Mouse (Mus musculus) heart, embryonic 14.5 days (tissue): ENCODE measurements around the gene Dffa. TPM values are rescaled to one million over a fixed set of nuclear protein-coding genes. Genes with fewer than 3 reads are reported as not detected.
A peak's percentile ranks its signal among the peaks of the same experiment; 100 is the strongest.

Experiments
- ATAC-seq: fragments of 200-750 bp; cut with Nextera tagmentation; 2 replicates; pipeline ENCODE4 v1.8.0; 2017; ENCODE audit warnings: low read depth, moderate TSS enrichment; ENCODE audit not compliant: insufficient number of reproducible peaks, insufficient read depth, low FRiP score
- H3K27ac ChIP-seq, 2 experiments: fragments of 200-500 bp in 1 of 2; fragments of 300-500 bp in 1 of 2; sonication (generic) in 1 of 2; replicated peaks in 1 of 2; 2 replicates each; pipeline ENCODE4 v1.5.1; 2012 to 2014; ENCODE audit warnings: low read depth in 2 of 2, low read length in 2 of 2, control low read depth in 1 of 2, mild to moderate bottlenecking in 1 of 2, mixed read lengths in 1 of 2; ENCODE audit not compliant: control insufficient read depth in 1 of 2, insufficient read depth in 1 of 2
- H3K27me3 ChIP-seq: fragments of 300-500 bp; sonication (generic); 2 replicates; pipeline ENCODE4 v1.6.1; 2014; ENCODE audit warnings: mild to moderate bottlenecking, low read length, control low read depth; ENCODE audit not compliant: control insufficient read depth, insufficient read depth
- H3K36me3 ChIP-seq: fragments of 300-500 bp; sonication (generic); 2 replicates; pipeline ENCODE4 v1.6.1; 2014; ENCODE audit warnings: mild to moderate bottlenecking, control low read depth, low read length, mixed read lengths; ENCODE audit not compliant: control insufficient read depth, insufficient read depth
- H3K4me1 ChIP-seq, 2 experiments: fragments of 200-500 bp in 1 of 2; fragments of 300-500 bp in 1 of 2; sonication (generic) in 1 of 2; 2 replicates each; pipeline ENCODE4 v1.6.1; 2012 to 2014; ENCODE audit warnings: low read length in 2 of 2, control low read depth in 1 of 2, mixed read lengths in 1 of 2; ENCODE audit not compliant: control insufficient read depth in 2 of 2, insufficient read depth in 2 of 2
- H3K4me2 ChIP-seq: fragments of 300-500 bp; sonication (generic); 2 replicates; pipeline ENCODE4 v1.6.1; 2014; ENCODE audit warnings: mild to moderate bottlenecking, low read length
- H3K4me3 ChIP-seq, 2 experiments: fragments of 200-500 bp in 1 of 2; fragments of 300-500 bp in 1 of 2; sonication (generic) in 1 of 2; 2 replicates each; pipeline ENCODE4 v1.5.1; 2012 to 2014; ENCODE audit warnings: low read length in 2 of 2, mild to moderate bottlenecking in 2 of 2, control low read depth in 1 of 2, low read depth in 1 of 2, moderate library complexity in 1 of 2; ENCODE audit not compliant: control insufficient read depth in 1 of 2, insufficient read depth in 1 of 2
- H3K9ac ChIP-seq: fragments of 300-500 bp; sonication (generic); 2 replicates; pipeline ENCODE4 v1.6.1; 2014; ENCODE audit warnings: mild to moderate bottlenecking, low read length
- H3K9me3 ChIP-seq: fragments of 300-500 bp; sonication (generic); 2 replicates; pipeline ENCODE4 v1.6.1; 2016; ENCODE audit warnings: low read length, control low read depth; ENCODE audit not compliant: control insufficient read depth
- WGBS: fragments of 180-500 bp; shearing (Covaris S2); extraction: QIAGEN DNeasy Blood & Tissue Kit; methylation state at CpG from one replicate; pipeline ENCODE4 v1.1.7; 2014; 5-methylcytosine and 5-hydroxymethylcytosine counted together
- polyA plus RNA-seq: library from polyadenylated mRNA; unstranded; fragments of >200 nt; fragmentation: Nextera tagmentation; extraction: Ambion mirVana; gene quantifications from 2 replicates; pipeline ENCODE4 v1.2.1, GENCODE M21; 2014

The Dffa gene
- polyA plus RNA-seq = 26.7 and 29.6 TPM in 2 replicates

DNA sequence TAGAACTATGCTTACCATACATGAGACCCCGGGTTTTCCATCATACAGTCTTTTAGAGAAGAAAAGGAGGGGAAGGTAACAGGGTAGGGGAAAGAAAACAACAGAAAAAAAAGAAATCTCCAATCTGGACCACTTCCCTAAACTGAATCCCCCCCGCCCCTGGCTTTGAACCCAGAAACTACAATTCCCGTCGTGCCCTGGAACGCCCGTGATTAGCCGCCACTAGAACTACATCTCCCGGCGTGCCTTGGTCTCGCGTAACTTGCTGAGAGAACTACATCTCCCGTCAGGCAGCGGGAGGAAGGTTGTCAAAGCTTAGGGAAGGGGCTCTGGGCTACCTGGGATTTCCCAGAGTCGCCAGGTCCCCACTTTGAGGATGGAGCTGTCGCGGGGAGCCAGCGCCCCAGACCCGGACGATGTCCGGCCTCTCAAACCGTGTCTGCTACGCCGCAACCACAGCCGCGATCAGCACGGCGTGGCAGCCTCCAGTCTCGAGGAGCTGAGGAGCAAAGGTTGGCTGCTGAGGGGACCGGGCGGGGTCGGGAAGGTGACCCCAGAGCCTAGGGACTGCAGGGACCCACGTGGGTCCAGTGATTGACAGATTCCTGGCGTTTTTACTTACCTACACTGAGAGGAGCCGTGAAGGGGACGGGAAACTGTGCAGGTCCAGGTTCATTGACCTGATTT is at the start of gene Dffa:
TSS of gene Dffa (plus strand) at position 272 of the 687 bp plus-strand sequence.
- under 1% methylated on average over 35 of the region's 35 CpGs for WGBS
- peak; percentile 78 for ATAC-seq
- no peaks in the 10 kb centered on the region for H3K27me3 ChIP-seq
- peak within 1 kb of the TSS; percentile 74 to 93 for H3K4me3 ChIP-seq
- peak within 1 kb of the TSS; percentile 95 for H3K4me2 ChIP-seq
- H3K27ac ChIP-seq = peak within 1 kb of the TSS in 1 of 2 experiments; percentile 33; a peak in 1 of 4 replicates
- peaks cover 25% of the 10 kb centered on the region for H3K36me3 ChIP-seq
- no peaks in the 10 kb centered on the region for H3K9me3 ChIP-seq
- H3K9ac ChIP-seq = peak within 1 kb of the TSS; percentile 91
- H3K4me1 ChIP-seq = peaks cover 0 to 13% of the 10 kb centered on the region in 2 experiments; a peak in 3 of 4 replicates

DNA sequence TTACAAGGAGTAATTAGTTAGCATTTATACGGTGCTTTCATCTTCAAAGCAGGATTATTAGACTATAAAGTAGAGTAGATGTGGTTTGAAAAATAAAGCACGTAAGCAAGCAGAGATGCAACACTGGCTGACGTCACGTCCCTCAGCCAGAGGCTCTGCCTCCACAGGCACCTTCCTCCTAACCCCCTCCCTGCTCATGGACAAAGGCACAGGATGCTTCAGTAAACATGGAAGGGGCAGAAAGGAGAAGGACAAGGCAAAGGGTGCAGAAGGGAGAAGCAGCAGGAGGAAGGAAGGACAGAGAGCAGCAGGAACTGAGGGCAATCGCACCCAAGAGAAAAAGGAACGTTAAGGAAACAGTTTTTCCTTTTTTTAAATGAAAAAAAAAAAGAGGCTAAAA is 48.1 kb upstream of the Dffa start:
- H3K27ac ChIP-seq = no peak overlapping the region
- no peak overlapping the region for H3K4me3 ChIP-seq
- H3K27me3 ChIP-seq = no peaks in the 10 kb centered on the region
- no peak overlapping the region for H3K9ac ChIP-seq
- H3K4me1 ChIP-seq = peaks cover 29 to 39% of the 10 kb centered on the region in 2 experiments
- H3K9me3 ChIP-seq = no peaks in the 10 kb centered on the region
- 0 out of 2 replicates have a peak, but pooled peaks cover 3% of the 10 kb centered on the region for H3K36me3 ChIP-seq
- no peak overlapping the region for H3K4me2 ChIP-seq
- 76% methylated on average over 6 of the region's 6 CpGs for WGBS
- no peak for ATAC-seq

DNA sequence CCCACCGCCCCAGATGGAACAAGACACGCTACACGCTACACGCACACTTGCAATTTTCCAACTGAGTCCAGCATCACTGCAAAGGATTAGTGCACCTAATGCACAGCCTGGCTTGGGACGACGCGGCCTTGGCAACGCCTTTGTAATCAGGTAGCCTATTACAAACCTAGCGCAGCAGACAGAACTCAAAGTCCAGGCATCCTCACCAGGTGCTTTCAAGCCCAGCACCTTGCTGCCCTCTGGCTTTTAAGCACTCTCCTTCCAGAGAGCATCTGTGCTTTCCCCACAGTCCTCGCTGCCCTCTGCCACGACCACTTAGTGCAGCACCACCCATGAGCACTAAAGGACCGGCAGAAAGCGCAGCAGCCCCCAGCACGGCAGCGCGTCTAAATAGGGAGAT is 47.0 kb upstream of the Dffa start:
- H3K9me3 ChIP-seq = no peaks in the 10 kb centered on the region
- H3K27ac ChIP-seq = peak overlapping the region; percentile 75 to 78
- no peaks in the 10 kb centered on the region for H3K27me3 ChIP-seq
- peak overlapping the region; percentile 71 for H3K9ac ChIP-seq
- no peak for ATAC-seq
- H3K4me1 ChIP-seq = peaks cover 34 to 46% of the 10 kb centered on the region in 2 experiments
- peak overlapping the region; percentile 17 to 20; a peak in 3 of 4 replicates for H3K4me3 ChIP-seq
- H3K36me3 ChIP-seq = 0 out of 2 replicates have a peak, but pooled peaks cover 3% of the 10 kb centered on the region
- peak overlapping the region; percentile 68 for H3K4me2 ChIP-seq
- WGBS = 52% methylated on average over 16 of the region's 16 CpGs

DNA sequence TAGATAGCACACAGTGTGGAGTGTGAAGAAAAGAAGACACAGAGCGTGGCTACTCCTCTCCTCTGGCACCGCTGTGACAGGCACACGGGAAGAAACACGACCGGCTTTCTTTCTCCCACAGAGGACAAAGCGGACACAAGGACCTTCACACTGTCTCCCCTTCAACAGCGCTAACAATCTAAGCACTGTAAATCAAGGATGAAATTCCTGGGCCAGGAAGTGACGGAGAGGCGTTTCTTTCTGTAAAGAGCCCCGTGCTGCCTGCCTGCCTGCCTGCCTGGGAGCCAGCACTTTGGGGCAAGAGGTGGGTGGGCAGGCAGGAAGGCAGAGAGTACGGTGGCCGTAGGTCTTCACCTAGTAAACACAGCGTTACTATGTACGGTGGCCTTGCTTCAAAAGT is 46.5 kb upstream of the Dffa start:
- WGBS = 24% methylated on average over 14 of the region's 14 CpGs
- H3K4me3 ChIP-seq = peak overlapping the region; percentile 17 to 20; a peak in 3 of 4 replicates
- 0 out of 2 replicates have a peak, but pooled peaks cover 3% of the 10 kb centered on the region for H3K36me3 ChIP-seq
- no peaks in the 10 kb centered on the region for H3K9me3 ChIP-seq
- 0 out of 2 replicates have a peak, but pooled peaks have one; percentile 2 for ATAC-seq
- peak overlapping the region; percentile 68 for H3K4me2 ChIP-seq
- no peaks in the 10 kb centered on the region for H3K27me3 ChIP-seq
- H3K9ac ChIP-seq = peak overlapping the region; percentile 71
- peak overlapping the region; percentile 75 to 78 for H3K27ac ChIP-seq
- H3K4me1 ChIP-seq = peaks cover 34 to 46% of the 10 kb centered on the region in 2 experiments

DNA sequence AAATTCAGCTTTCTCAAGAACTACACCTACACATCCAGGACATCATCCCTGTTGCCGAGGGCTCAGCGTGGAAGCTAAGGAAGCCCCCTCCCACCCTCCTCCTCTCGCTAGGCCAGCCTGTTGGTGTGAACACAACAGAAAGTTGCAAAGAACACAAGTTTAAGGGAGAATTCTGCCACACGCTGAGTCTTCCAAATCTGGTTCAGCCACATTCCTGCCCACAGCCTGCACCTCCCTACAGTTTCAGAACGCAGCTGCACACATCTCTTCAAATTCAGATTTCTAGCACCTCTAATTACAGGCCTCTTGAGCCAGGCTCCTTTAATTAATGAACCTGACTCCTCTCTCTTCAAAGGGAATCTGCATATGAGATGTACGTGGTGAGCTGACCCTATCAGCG is 45.6 kb upstream of the Dffa start:
- Histone ChIP-seq H3K9me3 (no peaks in the 10 kb centered on the region), H3K4me1 (peaks cover 34 to 52% of the 10 kb centered on the region in 2 experiments), H3K4me2 (no peak overlapping the region), H3K27ac (peak overlapping the region in 1 of 2 experiments; percentile 30; a peak in 1 of 4 replicates), H3K27me3 (no peaks in the 10 kb centered on the region), H3K4me3 (no peak overlapping the region), H3K9ac (peak overlapping the region; percentile 4; the same call in 1 of the 2 replicates), H3K36me3 (0 out of 2 replicates have a peak, but pooled peaks cover 3% of the 10 kb centered on the region)
- WGBS = 62% methylated on average over 7 of the region's 7 CpGs
- ATAC-seq = no peak

DNA sequence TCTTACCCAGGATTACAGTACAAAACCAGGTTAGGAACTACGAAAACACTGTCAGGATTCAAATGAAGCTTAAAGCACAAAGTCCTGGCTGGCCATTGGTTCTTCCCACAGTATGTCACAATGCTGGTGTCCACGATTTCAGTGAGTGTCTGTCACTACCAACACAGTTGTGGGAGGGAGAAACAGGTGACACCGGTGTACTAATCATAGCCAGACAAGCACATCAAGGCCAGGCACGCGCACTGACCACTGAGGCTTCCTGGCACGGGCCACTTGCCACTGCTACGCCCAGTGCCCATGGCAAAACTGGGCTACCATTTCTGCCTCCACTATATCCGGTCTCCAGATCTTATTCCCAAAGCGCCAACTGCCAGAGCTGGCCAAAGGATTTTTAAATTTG is 44.2 kb upstream of the Dffa start:
- Histone ChIP-seq H3K4me2 (no peak overlapping the region), H3K4me1 (peaks cover 34 to 54% of the 10 kb centered on the region in 2 experiments), H3K4me3 (no peak overlapping the region), H3K9ac (no peak overlapping the region), H3K9me3 (no peaks in the 10 kb centered on the region), H3K36me3 (no peaks in the 10 kb centered on the region), H3K27me3 (no peaks in the 10 kb centered on the region), H3K27ac (no peak overlapping the region)
- ATAC-seq = no peak
- WGBS = 81% methylated on average over 9 of the region's 9 CpGs

DNA sequence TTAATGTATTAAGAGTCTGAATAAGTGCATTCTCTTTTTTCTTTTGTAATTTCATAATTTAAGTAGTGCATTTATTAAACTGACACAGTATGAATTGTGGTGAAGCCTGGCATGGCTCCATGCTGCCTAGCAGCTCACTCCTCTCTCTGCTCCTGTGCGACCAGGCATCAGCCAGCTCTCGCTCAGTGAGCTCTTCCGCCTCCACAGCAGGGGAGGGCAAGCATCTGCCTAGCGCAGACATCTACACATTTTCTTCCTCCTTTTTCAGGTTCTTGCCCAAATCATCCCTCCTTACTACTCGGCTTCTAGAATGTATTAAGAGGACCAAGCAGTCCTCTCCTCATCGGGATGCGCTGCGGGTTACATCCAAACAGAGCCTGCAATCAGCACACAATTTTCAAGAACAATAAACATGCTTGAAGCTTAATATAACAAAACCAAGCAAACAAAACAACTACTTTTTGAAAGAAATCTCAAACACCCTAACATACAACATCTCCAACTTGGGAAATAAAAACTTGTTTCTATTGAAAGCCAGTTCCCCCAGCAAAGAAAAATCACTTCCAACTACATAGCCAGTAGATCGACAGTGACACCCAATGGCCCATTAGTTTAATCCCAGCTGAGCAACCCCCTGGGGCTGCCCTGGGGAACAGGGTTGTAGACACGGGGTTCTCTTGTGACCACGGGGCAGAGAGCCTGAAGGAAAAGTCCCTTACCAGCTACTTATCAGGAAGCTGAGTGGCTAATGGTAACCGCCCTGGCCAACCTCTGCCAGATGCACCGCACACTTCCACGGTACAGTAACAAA is 43.1 kb upstream of the Dffa start:
- Histone ChIP-seq H3K9ac (no peak overlapping the region; the same call in 1 of the 2 replicates), H3K4me3 (no peak overlapping the region; a peak in 1 of 4 replicates), H3K9me3 (no peaks in the 10 kb centered on the region), H3K4me1 (peaks cover 34 to 54% of the 10 kb centered on the region in 2 experiments), H3K27ac (no peak overlapping the region), H3K4me2 (no peak overlapping the region; the same call in 1 of the 2 replicates), H3K27me3 (no peaks in the 10 kb centered on the region), H3K36me3 (no peaks in the 10 kb centered on the region)
- 45% methylated on average over 14 of the region's 14 CpGs for WGBS
- ATAC-seq = no peak
